Mouse (Mus musculus) liver, embryonic 14.5 days (tissue): ENCODE data around the gene Hnrnpab.

ENCODE experiments used
- CTCF ChIP-seq: IDR thresholded peaks from 2 replicates; pipeline ENCODE4 v1.5.1; 2016; ENCODE audit warnings: antibody characterized with exemption, low read depth, control low read depth
- EP300 ChIP-seq: IDR thresholded peaks from 2 replicates; pipeline ENCODE4 v1.6.1; 2016; ENCODE audit warnings: antibody characterized with exemption, low read depth

DNA sequence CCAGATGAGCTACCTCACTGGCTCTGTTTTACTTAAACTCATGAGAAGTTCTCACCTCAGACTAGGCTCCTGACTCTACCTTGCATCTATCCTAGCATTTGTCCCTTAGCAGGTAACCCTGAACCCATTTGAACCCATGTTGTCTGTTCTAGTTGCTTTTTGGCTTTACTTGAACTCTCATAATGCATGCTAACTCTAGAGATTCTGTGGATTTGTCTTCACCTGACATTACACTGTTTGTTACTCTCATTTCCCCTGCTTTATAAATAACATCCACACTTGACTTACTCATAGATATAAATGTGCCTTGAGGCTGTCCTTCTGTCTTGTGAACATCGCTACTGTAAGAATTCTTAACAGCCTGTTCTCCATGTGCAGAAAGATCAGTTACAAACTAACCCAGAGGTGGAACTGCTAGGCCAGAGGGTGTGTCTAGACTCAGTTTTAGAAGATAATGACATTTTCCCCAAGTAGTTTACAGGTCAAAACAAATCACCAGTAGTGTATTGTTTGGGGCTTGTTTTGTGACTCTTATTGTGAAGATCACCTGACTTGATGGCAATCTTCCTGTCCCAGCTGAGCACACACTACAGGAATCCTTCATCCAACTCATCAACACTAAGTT lies 11.1 kb downstream of the Hnrnpab start:
- TF ChIP-seq CTCF: no peak
- TF ChIP-seq EP300: no peak
